Mouse (Mus musculus) G1E (cell line): Measurements from ENCODE around the gene Creb5. TPM values are rescaled to one million over a fixed set of nuclear protein-coding genes. Genes with fewer than 3 reads are reported as not detected.

ENCODE experiments used
- ATAC-seq: 2 replicates; pipeline ENCODE4 v1.8.0; 2016; ENCODE audit warnings: mild to moderate bottlenecking; ENCODE audit not compliant: insufficient number of reproducible peaks, poor library complexity, low FRiP score, severe bottlenecking; ENCODE audit errors: extremely low read depth
- DNase-seq: peaks from one replicate; pipeline ENCODE4 v3.0.0; 2012; ENCODE audit warnings: low spot score
- H3K27me3 ChIP-seq: 2 replicates; pipeline ENCODE4 v1.6.1; 2012; ENCODE audit warnings: mild to moderate bottlenecking, low read length, inconsistent platforms; ENCODE audit not compliant: insufficient read depth
- H3K36me3 ChIP-seq: replicated peaks from 2 replicates; pipeline ENCODE3; 2012; ENCODE audit warnings: mild to moderate bottlenecking, inconsistent platforms
- H3K4me1 ChIP-seq: 2 replicates; pipeline ENCODE4 v1.6.1; 2012; ENCODE audit warnings: low read depth, low read length, inconsistent platforms, mixed read lengths; ENCODE audit not compliant: insufficient read depth
- H3K4me3 ChIP-seq: 2 replicates; pipeline ENCODE4 v1.5.1; 2012; ENCODE audit warnings: low read depth, mild to moderate bottlenecking, inconsistent platforms, low read length, moderate library complexity, mixed read lengths
- H3K9me3 ChIP-seq: replicated peaks from 2 replicates; pipeline ENCODE4 v1.6.1; 2012; ENCODE audit warnings: inconsistent platforms
- CTCF ChIP-seq: IDR thresholded peaks from 2 replicates; pipeline ENCODE4 v1.5.1; 2012; ENCODE audit warnings: low read depth, low read length, inconsistent platforms, mixed read lengths
- GATA1 ChIP-seq: IDR thresholded peaks from 2 replicates; pipeline ENCODE4 v1.6.1; 2012; ENCODE audit warnings: borderline replicate concordance, low read length, inconsistent platforms, mixed read lengths
- GATA2 ChIP-seq: IDR thresholded peaks from 2 replicates; pipeline ENCODE4 v1.6.1; 2012; ENCODE audit warnings: low read depth, low read length, inconsistent platforms, borderline replicate concordance
- POLR2AphosphoS5 ChIP-seq: IDR thresholded peaks from 2 replicates; pipeline ENCODE4 v1.6.1; 2012; ENCODE audit warnings: low read depth, low read length, inconsistent platforms; ENCODE audit not compliant: insufficient replicate concordance
- TAL1 ChIP-seq: conservative IDR thresholded peaks from 2 replicates; pipeline ENCODE4 v1.6.1; 2012; ENCODE audit warnings: low read depth, low read length, inconsistent platforms, mixed read lengths
- polyA plus RNA-seq: library from polyadenylated mRNA; stranded (reverse); fragments of >175 nt; gene quantifications from 2 replicates; pipeline ENCODE4 v1.2.3, GENCODE M21; 2012
- total RNA-seq, 2 experiments: library from RNA; stranded (forward) in 1 of 2; stranded (reverse) in 1 of 2; fragments of 200-1000 nt in 1 of 2; fragments of >200 nt in 1 of 2; fragmentation: Nextera tagmentation in 1 of 2; gene quantifications; 2 replicates each; pipeline ENCODE4 v1.2.3; 2014 to 2017

The Creb5 gene
- total and polyA plus RNA-seq, 3 experiments: 0.44 TPM; not detected in 2

GRCm38 (mm10) chr6:53706604-53707330 is 419.7 kb downstream of the Creb5 start:
- no peak for ATAC-seq
- Histone ChIP-seq H3K4me3 (no peak overlapping the region), H3K27me3 (no peaks in the 10 kb centered on the region), H3K9me3 (peaks cover 47% of the 10 kb centered on the region), H3K4me1 (no peaks in the 10 kb centered on the region), H3K36me3 (no peaks in the 10 kb centered on the region)
- DNase-seq: no peak
- TF ChIP-seq GATA2: no peak
- TF ChIP-seq POLR2AphosphoS5: no peak
- TF ChIP-seq CTCF: no peak
- TF ChIP-seq TAL1: no peak
- TF ChIP-seq GATA1: no peak

- H3K4me3 ChIP-seq: no peak overlapping the region
- ATAC-seq: no peak
- TF ChIP-seq CTCF: no peak
- TF ChIP-seq GATA2: no peak
- no peak for TF ChIP-seq GATA1
- TF ChIP-seq TAL1: no peak
- no peak for TF ChIP-seq POLR2AphosphoS5
Observed at GRCm38 (mm10) chr6:53707795-53708194, 420.7 kb downstream of the Creb5 start.

GRCm38 (mm10) chr6:53709694-53710442 is 422.8 kb downstream of the Creb5 start:
- no peak for TF ChIP-seq CTCF
- no peak for TF ChIP-seq GATA1
- TF ChIP-seq POLR2AphosphoS5: no peak
- no peak for TF ChIP-seq TAL1
- Histone ChIP-seq H3K36me3 (no peaks in the 10 kb centered on the region), H3K9me3 (peaks cover 52% of the 10 kb centered on the region), H3K4me1 (no peaks in the 10 kb centered on the region), H3K27me3 (no peaks in the 10 kb centered on the region), H3K4me3 (no peak overlapping the region)
- DNase-seq (no peak), ATAC-seq (no peak)

More at GRCm38 (mm10) chr6:53707795-53708194, 420.7 kb downstream of the Creb5 start:
- no peak for DNase-seq
- Histone ChIP-seq H3K27me3 (no peaks in the 10 kb centered on the region), H3K9me3 (peaks cover 50% of the 10 kb centered on the region), H3K36me3 (no peaks in the 10 kb centered on the region), H3K4me1 (no peaks in the 10 kb centered on the region)

GRCm38 (mm10) chr6:53710560-53710959 is 423.5 kb downstream of the Creb5 start:
- no peak for DNase-seq
- ATAC-seq: no peak
- no peak for TF ChIP-seq TAL1
- no peak for TF ChIP-seq GATA2
- no peak for TF ChIP-seq CTCF
- TF ChIP-seq POLR2AphosphoS5: no peak
- no peak for TF ChIP-seq GATA1
- Histone ChIP-seq H3K9me3 (peaks cover 55% of the 10 kb centered on the region), H3K36me3 (no peaks in the 10 kb centered on the region), H3K4me3 (no peak overlapping the region), H3K27me3 (no peaks in the 10 kb centered on the region), H3K4me1 (no peaks in the 10 kb centered on the region)

DNA sequence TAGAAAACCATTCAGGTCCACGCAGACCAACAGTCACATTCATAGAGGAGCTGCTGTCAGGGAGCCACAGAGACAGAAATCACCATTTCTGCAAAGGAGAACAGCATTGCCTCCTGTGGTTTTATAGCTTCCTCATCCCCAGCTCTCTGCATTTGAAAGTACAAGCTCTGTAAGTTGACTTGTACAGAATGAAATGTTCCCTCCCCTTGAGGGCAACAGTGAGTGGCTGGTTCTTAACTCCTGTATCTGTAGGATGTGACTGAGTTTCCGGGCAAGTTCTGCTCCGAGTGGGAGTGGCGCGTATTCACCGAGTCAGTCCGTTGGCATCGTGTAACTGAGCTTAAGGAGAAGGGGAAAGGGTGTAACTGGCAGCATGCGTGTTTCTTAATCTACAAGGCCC is 426.1 kb downstream of the Creb5 start:
- H3K36me3 ChIP-seq: no peaks in the 10 kb centered on the region
- TF ChIP-seq TAL1 (no peak), GATA2 (no peak), CTCF (no peak), GATA1 (no peak), POLR2AphosphoS5 (no peak)
- H3K4me1 ChIP-seq: no peaks in the 10 kb centered on the region
- no peaks in the 10 kb centered on the region for H3K27me3 ChIP-seq
- H3K9me3 ChIP-seq: peaks cover 48% of the 10 kb centered on the region
- no peak overlapping the region for H3K4me3 ChIP-seq
- no peak for DNase-seq
- no peak for ATAC-seq

- no peak for DNase-seq
- H3K36me3 ChIP-seq: no peaks in the 10 kb centered on the region
- no peak for ATAC-seq
Observed at GRCm38 (mm10) chr6:53714908-53715321, 427.8 kb downstream of the Creb5 start.

More at GRCm38 (mm10) chr6:53714908-53715321, 427.8 kb downstream of the Creb5 start:
- TF ChIP-seq CTCF (no peak), POLR2AphosphoS5 (no peak)
- no peak overlapping the region for H3K4me3 ChIP-seq
- H3K27me3 ChIP-seq: no peaks in the 10 kb centered on the region
- H3K4me1 ChIP-seq: no peaks in the 10 kb centered on the region
- H3K9me3 ChIP-seq: peaks cover 47% of the 10 kb centered on the region
